Mouse (Mus musculus) liver, embryonic 16.5 days (tissue): Measurements from ENCODE around the gene Sparcl1. TPM values are rescaled to one million over a fixed set of nuclear protein-coding genes. Genes with fewer than 3 reads are reported as not detected.

ENCODE experiments used
- ATAC-seq: fragments of 200-750 bp; cut with Nextera tagmentation; 2 replicates; pipeline ENCODE4 v1.8.0; 2017; ENCODE audit warnings: low read depth, mild to moderate bottlenecking, moderate number of reproducible peaks, moderate library complexity
- H3K27ac ChIP-seq: fragments of 300-500 bp; sonication (generic); 2 replicates; pipeline ENCODE4 v1.5.1; 2014; ENCODE audit warnings: mild to moderate bottlenecking, low read length
- H3K27me3 ChIP-seq: fragments of 300-500 bp; sonication (generic); 2 replicates; pipeline ENCODE4 v1.6.1; 2014; ENCODE audit warnings: low read depth, low read length, mixed read lengths; ENCODE audit not compliant: control insufficient read depth, insufficient read depth
- H3K36me3 ChIP-seq: fragments of 300-500 bp; sonication (generic); 2 replicates; pipeline ENCODE4 v1.6.1; 2014; ENCODE audit warnings: mild to moderate bottlenecking; ENCODE audit not compliant: control insufficient read depth, insufficient read depth
- H3K4me1 ChIP-seq: fragments of 300-500 bp; sonication (generic); 2 replicates; pipeline ENCODE4 v1.6.1; 2014; ENCODE audit warnings: low read depth, low read length, mixed read lengths; ENCODE audit not compliant: control insufficient read depth
- H3K4me2 ChIP-seq: fragments of 300-500 bp; sonication (generic); 2 replicates; pipeline ENCODE4 v1.6.1; 2014; ENCODE audit warnings: low read depth, low read length, mixed read lengths
- H3K4me3 ChIP-seq: fragments of 300-500 bp; sonication (generic); 2 replicates; pipeline ENCODE4 v1.5.1; 2014; ENCODE audit warnings: low read depth, mild to moderate bottlenecking, low read length
- H3K9ac ChIP-seq: fragments of 300-500 bp; sonication (generic); 2 replicates; pipeline ENCODE4 v1.6.1; 2014; ENCODE audit warnings: low read depth, low read length
- H3K9me3 ChIP-seq: fragments of 300-500 bp; sonication (generic); replicated peaks from 2 replicates; pipeline ENCODE4 v1.6.1; 2016; ENCODE audit warnings: low read length; ENCODE audit not compliant: control insufficient read depth
- WGBS: fragments of 180-500 bp; shearing (Covaris S2); extraction: QIAGEN DNeasy Blood & Tissue Kit; methylation state at CpG from one replicate; pipeline ENCODE4 v1.1.7; 2014; ENCODE audit not compliant: insufficient replicate concordance; 5-methylcytosine and 5-hydroxymethylcytosine counted together
- polyA plus RNA-seq: library from polyadenylated mRNA; unstranded; fragments of >200 nt; fragmentation: Nextera tagmentation; extraction: Ambion mirVana; gene quantifications from 2 replicates; pipeline ENCODE4 v1.2.1, GENCODE M21; 2015

Gene Sparcl1
- polyA plus RNA-seq, 1 experiment from 2014 or later = 5.1 TPM

DNA sequence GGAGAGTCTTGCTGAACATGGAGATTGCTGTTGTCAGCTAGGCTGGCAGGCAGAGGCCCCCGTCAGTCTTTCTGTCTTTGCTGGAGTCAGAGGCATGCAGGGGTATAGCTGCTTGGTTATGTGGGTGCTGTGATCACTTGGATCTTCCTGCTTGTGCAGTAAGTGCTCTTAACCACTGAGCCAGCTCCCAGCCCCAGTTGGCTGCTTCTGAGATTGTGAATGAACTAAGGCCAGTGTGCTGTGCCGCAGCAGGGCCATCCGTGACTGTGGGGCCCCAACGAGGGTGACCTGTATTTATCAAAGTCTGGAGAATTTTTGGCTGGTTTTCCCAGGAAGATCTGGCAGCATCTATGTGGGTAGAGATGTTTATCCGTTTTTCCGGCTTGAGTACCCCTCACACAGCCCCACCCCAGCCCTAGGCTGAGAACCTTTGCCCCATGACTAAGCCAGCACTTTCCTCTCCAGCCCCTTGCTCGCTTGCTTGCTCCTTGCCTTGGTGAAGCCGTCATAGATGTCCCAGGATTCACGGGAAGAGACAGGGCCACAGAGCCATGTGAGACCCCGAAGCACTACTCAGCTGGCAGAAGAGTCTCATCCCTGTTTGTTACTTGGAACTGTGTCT is 24.5 kb upstream of the Sparcl1 start:
- no peak for ATAC-seq
- Histone ChIP-seq H3K4me1 (no peaks in the 10 kb centered on the region), H3K9ac (no peak overlapping the region), H3K36me3 (no peaks in the 10 kb centered on the region), H3K4me3 (no peak overlapping the region), H3K27me3 (no peaks in the 10 kb centered on the region), H3K27ac (no peak overlapping the region), H3K9me3 (no peaks in the 10 kb centered on the region), H3K4me2 (no peak overlapping the region)
- 64% methylated on average over 10 of the region's 10 CpGs for WGBS

DNA sequence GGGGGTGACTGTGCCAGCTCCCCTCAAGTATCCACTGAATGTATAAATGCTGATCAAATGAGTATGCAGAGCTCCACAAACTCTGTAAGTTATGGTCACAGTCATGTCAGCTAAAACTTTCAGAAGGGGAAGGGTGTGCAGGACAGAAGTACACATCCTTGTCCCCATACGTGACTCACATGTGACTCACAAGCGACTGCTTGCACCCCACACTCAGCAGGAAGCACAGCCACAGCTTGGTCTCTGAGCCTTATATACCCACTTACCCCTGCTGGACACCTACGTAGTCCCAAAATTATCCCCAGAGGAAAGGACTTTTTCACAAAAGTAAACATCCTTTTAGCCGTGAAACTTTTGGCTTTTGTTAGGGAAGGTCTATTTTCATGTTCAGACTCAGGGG is 20.2 kb upstream of the Sparcl1 start:
- Histone ChIP-seq H3K9ac (no peak overlapping the region), H3K27me3 (no peaks in the 10 kb centered on the region), H3K4me3 (no peak overlapping the region), H3K9me3 (no peaks in the 10 kb centered on the region), H3K36me3 (no peaks in the 10 kb centered on the region), H3K4me2 (no peak overlapping the region), H3K27ac (no peak overlapping the region), H3K4me1 (no peaks in the 10 kb centered on the region)
- no peak for ATAC-seq
- 50% methylated on average over 4 of the region's 4 CpGs for WGBS

DNA sequence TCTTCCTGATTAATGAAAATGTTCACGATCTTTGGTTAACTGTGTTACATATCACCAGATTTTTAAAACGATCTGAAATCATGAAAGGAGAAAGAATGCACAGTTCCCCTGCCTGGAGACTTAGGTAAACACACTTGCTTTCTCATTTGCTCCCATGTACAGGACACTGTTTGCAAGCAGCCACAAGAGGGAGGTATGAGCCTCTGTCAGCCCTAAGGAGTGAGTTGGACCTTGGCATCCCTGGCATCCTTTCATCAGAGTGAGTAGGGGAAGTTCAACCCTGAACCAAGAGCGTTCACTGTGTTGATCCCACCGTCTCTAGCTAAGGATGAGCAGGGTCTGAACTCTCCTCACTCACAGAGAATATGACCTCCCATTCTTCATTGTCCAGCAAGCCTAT is 18.0 kb upstream of the Sparcl1 start:
- H3K9me3 ChIP-seq = no peaks in the 10 kb centered on the region
- no peaks in the 10 kb centered on the region for H3K36me3 ChIP-seq
- ATAC-seq = no peak
- no peaks in the 10 kb centered on the region for H3K4me1 ChIP-seq
- 33% methylated on average over 4 of the region's 4 CpGs for WGBS
- no peaks in the 10 kb centered on the region for H3K27me3 ChIP-seq
- H3K4me3 ChIP-seq = no peak overlapping the region
- no peak overlapping the region for H3K4me2 ChIP-seq
- H3K9ac ChIP-seq = no peak overlapping the region
- no peak overlapping the region for H3K27ac ChIP-seq

DNA sequence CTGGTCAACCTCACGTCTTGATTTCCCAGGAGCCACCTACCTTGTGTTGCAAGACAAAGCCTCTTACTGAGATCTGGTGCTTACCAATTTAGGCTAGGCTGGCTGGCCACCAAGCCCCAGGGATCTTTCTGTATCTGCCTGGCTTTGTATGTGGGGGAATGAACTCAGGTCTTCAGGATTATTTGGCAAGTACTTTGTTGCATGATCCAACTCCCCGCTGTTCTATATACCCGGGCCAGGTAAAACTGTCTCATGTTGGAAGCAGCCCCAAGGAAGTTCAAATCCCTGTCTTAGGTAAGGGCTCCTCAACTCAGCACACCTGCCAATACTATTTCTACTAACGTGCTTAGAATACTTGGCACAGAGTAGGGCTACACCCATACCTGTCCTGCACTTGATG is 17.4 kb upstream of the Sparcl1 start:
- Histone ChIP-seq H3K9ac (no peak overlapping the region), H3K36me3 (no peaks in the 10 kb centered on the region), H3K27me3 (no peaks in the 10 kb centered on the region), H3K4me3 (no peak overlapping the region), H3K9me3 (no peaks in the 10 kb centered on the region), H3K4me2 (no peak overlapping the region), H3K4me1 (no peaks in the 10 kb centered on the region), H3K27ac (no peak overlapping the region)
- ATAC-seq = no peak
- 66% methylated on average over 4 of the region's 4 CpGs for WGBS

DNA sequence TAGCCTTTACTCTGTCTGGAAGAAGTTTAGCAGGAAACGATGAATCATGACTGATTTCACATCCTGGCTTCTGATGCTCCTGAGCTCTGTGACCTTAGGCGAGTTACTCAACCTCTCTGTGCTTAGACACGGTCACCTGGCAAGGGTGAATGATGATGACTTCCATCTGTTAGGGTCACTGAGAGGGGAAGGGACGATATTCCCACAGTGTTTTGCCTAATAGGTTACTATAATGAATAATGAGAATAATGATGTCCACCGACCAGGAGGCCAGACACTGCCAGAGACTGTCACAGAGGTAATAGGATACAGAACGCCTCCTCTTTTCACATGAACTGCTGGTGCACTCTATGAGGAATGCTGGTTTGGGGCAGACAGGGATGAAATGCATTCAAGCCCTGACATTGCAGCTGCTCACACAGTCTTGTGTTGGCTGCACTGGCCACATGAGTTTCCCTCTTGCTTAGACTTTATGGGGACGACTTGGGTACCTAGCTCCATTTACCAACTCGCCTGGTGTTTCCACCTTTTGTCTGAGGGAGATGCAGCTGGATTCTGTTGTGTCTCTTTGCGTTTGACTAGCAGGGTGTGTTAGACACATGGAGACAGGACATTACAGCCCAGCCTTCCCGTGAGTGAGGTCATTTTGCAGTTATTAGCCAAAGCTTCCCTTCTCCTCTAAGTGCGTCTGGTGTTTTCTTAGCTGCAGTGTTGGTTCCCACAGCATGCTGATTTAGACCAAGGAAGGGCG is 14.9 kb upstream of the Sparcl1 start:
- Histone ChIP-seq H3K27me3 (no peaks in the 10 kb centered on the region), H3K4me1 (no peaks in the 10 kb centered on the region), H3K9me3 (no peaks in the 10 kb centered on the region), H3K4me3 (no peak overlapping the region), H3K4me2 (no peak overlapping the region), H3K27ac (no peak overlapping the region), H3K36me3 (no peaks in the 10 kb centered on the region), H3K9ac (no peak overlapping the region)
- no peak for ATAC-seq
- WGBS = 44% methylated on average over 12 of the region's 12 CpGs

DNA sequence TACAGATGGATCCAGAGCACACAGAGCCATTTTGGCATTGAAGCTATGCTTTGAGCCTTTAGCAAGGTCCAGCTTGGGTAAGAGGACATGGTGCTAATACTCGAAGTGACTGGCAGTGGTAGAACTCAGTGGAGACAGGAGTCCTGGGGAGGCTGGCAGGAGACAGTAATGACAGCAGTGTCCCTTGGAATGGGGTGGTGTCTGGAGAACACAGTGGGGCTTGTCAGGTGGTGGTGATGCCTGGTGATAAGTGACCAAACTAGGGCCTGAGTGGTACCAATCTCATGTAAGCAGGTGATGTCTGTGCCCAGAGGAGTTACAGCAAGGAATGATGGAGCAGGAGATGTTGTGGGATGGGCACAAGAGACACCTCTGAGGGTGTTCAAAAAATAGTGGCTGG is 13.8 kb upstream of the Sparcl1 start:
- Histone ChIP-seq H3K4me3 (no peak overlapping the region), H3K9ac (no peak overlapping the region), H3K27ac (no peak overlapping the region), H3K4me2 (no peak overlapping the region), H3K4me1 (no peaks in the 10 kb centered on the region), H3K9me3 (no peaks in the 10 kb centered on the region), H3K36me3 (no peaks in the 10 kb centered on the region), H3K27me3 (no peaks in the 10 kb centered on the region)
- 48% methylated on average over 1 of the region's 1 CpGs for WGBS
- no peak for ATAC-seq

DNA sequence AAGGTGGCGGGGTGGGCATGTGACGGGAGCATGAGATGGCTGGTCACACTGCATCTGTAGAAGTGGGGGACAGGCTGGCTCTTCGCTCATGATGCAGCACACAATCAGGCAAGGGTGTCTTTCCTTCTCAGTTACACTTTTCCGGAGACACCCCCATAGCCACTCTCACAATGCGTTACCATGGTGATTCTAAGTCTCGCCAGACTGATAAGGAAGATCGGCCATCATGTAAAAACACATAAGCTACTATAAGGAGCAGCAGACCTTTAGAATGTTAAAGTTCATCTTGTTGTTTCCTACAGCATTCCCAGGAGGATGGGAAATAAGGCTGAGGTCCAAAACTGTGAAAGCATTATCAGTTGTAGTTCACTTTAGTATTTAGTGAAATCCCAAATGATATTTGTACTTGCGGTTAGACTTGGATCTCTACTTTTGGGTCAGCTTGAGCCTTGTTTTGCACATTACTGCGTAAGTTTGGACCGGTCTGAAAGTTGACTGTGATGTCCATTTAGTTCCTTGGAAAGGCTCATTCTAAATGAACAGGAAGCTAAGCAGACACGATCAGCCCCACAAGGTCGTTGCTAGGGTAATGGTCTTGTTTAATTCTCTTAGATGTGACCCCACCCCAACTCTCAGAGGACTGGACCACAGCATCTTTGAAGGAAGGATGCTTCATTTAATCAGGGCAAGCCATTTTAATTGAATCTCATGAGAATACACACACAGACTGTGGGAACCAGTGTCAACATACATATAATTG is 13.2 kb upstream of the Sparcl1 start:
- no peak for ATAC-seq
- 69% methylated on average over 12 of the region's 12 CpGs for WGBS
- H3K4me1 ChIP-seq = no peaks in the 10 kb centered on the region

DNA sequence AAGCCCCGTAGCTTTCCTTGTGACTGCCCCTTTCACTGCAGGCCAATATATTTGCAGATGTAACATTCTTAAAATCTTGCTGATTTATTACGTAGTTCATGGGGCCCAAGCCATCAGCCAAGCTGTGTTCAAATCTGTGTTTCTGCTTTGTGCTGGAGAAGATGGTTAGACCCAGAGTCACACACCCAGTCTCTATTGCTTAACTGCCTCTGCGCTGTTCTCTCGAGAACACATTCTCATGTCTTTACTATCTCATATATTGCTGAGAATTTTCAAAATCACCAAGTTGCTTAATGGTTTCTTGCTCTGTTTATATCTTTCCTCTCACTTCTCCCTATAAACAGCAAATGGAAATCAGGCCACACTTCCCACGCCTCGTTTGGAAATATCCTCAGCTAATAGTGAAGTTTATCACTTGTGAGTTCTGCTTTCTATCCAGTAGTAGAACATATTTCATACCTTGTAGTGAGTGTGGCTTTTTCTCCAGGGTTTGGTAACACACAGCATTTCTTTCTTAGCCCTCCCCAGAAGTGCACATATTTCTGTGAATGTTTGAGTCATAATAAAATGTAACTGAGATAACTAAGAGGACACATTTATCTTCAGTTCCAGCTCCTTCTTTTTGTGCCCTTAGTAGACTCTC is 10.6 kb upstream of the Sparcl1 start:
- Histone ChIP-seq H3K4me3 (no peak overlapping the region), H3K4me1 (no peaks in the 10 kb centered on the region), H3K9ac (no peak overlapping the region), H3K36me3 (no peaks in the 10 kb centered on the region), H3K27ac (no peak overlapping the region), H3K27me3 (no peaks in the 10 kb centered on the region), H3K4me2 (no peak overlapping the region), H3K9me3 (no peaks in the 10 kb centered on the region)
- WGBS = 58% methylated on average over 6 of the region's 6 CpGs
- no peak for ATAC-seq

More for the DNA sequence above, 13.2 kb upstream of the Sparcl1 start:
- Histone ChIP-seq H3K36me3 (no peaks in the 10 kb centered on the region), H3K4me3 (no peak overlapping the region), H3K4me2 (no peak overlapping the region), H3K9me3 (no peaks in the 10 kb centered on the region), H3K9ac (no peak overlapping the region), H3K27me3 (no peaks in the 10 kb centered on the region), H3K27ac (no peak overlapping the region)
